Mouse (Mus musculus): ENCODE measurements around the gene Gm47289.

Gm47289 gene

DNA sequence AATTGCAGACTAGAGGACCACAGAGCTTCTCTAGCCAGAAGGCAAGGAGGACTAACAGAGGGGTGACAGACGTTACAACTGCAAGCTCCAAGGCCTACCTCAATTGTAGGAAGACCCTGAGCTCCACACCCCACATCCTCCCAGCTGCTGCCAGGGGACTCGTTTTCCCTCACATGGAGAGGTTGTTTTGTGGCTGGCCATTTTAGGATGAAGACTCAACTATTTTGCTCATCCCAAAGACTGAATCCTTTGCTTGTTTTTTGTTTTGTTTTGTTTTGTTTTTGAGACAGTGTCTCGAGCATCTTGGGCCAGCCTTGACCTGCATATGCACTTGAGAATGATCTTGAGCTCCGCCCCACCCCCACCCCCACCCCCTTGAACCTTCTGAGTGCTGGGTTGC lies at the start of gene Gm47289:
Gm47289 (plus strand) TSS at position 301 of the 400 bp plus-strand sequence.
- DNase-seq (ENCODE audit: low spot score in 2 of 2) = no peak

DNA sequence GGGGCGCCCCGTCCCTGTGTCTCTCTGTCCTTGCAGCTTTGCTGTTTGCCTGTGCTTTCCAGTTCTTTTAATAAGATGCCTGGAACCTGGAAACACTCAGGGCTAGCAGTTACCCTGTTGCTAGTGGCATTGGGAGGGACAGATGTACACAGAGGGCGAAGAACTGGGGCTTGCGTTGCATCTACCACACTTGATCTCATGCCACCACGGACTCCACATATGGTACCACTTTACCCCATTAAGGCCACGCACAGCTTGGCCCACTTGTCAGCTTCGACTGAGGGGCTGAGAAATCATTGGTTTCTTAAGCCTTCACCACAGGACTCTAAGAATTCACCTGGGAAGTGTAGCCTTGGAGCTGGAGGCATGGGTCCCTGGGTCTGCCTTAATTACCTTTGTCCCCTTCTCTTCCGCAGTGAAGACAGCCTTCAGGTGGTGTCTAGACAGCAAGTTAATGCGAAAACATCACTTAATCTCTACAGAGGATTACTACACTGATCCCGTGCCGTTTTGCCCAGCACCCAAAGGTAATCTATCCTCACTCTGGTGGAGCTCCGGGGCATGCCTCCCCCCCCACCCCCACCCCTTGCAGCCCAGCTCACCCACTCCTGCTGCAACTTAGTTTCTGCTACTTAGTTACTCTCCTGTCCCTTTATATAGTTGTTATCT lies 49.1 kb upstream of the Gm47289 start:
- no peak for DNase-seq (ENCODE audit: low spot score in 2 of 2)

DNA sequence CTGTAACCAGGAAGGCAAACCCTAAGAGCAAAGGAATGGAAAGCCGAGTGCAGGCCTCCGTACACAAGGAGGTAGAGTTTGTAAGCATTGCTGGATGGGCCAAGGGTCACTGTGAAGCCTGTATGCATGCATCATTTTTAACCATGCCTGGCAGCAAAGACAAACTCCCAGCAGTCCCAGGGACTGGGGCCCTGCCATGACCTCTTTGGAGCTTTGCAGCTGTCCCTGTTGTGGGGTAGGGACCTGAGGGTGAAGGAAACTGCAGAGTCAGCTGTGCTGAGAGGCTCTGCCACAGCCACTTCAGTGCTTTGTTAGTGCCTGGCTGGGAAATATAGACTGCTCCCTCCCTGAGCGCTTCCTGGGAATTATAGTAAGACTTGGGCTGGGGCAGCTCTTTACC lies 48.3 kb upstream of the Gm47289 start:
- no peak for DNase-seq (ENCODE audit: low spot score in 2 of 2)

DNA sequence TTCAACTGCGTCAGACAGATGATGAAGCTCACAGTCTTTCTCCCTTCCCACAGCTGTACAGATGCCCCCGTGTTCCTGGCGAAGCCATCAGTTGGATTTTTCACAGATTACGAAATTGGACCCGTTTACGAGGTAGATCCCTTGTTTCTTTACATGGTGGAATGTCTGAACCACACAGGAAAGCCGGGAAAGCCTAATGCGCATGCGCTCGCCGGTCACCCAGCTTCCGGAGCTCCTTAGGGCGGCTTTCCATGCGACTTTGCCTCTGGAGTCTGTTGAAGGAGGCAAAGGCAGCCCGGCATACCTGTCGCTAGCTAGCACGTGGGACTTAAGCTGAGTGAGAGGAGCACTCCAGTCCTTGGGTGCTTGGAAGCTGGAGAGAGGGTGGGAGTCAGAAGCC lies 44.0 kb upstream of the Gm47289 start:
- no peak for DNase-seq (ENCODE audit: low spot score in 2 of 2)

DNA sequence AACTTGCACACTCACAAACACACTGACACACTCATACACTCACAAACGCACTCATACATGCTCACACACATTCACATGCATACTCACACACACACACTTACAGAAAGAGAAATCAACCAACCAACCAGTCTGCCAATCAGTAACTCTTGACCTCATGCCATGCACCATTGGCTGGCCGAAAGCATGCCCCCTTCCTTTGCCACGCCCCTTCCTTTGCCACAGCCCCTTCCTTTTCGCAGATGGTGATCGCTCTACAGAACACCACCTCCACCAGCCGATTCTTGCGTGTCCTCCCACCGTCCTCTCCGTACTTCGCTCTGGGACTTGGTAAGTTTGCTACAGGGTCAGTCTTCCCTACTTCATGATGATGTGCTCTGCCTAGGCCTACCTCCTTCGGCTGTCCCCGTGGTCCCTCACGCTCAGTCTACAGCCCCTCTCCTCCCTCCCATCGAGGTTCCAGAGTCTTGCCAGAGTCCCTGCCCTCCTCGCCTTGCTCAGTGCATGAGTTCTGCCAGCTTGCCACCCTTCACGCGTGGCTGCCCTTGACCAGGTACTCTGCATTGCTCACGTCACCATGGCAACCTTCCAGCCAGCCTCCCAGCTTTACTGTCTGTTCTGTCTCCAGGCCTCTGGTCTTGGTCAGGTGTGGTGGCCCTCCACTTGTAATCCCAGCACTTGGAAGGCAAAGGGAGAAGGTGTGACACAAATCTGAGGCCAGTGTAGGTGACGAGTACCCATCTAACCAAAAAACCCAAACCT lies 39.4 kb upstream of the Gm47289 start:
- no peak for DNase-seq (ENCODE audit: low spot score in 2 of 2)

DNA sequence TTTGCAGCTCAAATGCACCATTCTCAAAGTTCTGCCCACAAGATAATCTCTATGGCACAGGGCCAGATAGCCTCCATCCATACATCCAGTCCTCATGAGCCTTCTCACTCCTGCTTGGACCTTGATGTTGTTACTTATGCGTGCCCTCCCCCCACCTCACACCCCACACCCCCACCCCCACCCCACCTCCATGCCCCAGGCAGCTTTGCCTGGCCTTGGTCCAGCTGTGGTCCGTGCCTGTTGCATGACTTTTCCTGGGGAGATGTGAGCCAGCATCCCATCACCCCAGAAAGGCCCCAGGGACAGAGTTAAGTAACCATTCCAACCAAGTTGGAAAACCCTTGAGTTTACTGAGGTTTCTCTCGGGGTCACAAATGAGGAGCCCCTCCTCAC lies 38.8 kb upstream of the Gm47289 start:
- no peak for DNase-seq (ENCODE audit: low spot score in 2 of 2)

DNA sequence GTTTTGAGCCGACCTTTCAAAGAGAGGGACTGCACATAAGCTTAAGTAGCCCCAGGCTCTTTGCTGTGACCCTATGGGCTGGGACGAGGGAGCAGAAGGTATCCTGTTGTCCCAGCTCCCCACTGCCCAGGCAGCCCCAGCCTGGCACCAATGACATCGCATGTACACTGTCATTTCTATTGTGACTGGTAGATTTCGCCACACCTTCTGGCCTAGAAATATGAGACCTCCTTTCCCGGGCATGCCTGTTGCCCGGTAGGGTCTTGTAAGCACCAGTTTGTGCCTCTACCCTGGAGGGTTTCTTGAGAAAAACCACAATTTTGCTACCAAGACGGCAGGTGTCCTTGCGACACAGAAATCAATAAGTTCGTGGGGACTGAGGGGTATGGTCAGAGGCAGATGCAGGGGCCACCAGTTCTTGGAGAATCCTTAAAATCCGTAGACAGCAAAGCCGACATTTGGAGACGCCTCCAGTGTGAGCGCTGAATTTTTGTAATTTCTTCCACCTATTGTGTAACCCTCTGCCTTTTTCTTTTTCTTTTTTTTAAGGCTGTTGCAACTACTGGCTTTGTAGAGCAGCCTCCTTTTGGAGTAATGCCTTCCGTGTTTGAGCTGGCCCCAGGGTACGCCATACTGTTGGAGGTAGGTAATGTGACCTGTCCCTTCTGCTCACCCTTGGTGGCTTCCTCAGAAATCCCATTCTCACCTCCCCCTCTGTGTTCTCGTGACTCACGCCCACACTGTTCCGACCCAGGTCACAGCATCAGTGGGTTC lies 36.2 kb upstream of the Gm47289 start:
- no peak for DNase-seq (ENCODE audit: low spot score in 2 of 2)

DNA sequence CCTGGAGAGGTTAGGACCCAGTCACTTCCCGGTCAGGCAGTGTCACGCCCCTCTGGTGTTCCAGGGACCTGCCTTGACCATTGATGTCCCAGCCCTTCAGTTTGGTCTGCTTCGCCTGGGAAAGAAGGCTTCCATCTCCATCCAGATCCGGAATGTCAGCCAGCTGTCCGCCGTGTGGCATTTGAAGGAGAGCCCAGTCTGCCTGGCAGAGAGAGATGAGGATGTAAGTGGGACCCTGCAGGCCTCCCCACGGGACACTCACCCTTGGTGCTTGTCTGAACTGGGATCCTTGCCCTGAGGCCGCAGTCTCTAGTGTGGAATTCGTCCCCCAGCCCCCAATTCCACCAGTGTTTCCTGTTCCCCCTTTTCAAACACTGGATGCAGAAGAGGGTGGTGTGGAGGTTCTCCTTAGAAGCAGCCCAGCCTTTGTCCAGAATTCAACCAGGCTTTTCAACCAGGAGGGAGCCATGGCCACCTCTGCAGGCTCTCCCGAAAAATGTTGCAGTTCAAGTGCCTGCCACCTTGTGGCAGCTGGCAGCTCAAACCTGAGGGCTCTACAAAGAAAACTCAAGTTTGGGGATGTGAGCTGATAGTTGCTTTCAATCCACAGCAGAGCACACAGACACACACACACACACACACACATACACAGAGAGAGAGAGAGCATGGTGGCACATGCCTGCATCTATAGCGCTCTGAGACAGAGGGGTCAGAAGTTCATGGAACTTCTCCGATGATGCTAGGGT lies 30.4 kb upstream of the Gm47289 start:
- DNase-seq (ENCODE audit: low spot score in 2 of 2) = no peak

DNA sequence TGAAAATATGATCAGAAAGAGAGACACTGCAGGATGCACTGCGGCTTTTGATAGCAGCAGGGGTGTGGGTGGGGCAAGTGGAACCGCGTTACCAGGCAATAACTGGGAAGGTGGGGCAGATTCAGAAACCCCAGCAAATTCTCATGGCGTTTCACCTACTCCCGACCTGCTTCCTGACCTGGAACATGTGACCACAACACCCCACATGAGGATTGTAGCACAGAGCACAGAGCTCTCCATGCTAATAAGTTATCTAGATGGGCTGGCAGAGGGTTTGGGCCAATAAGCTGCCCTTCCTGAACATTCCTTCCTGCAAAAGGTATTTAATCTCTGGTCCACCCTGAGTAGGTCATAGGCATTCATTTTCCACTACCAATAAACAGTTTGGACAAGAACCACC lies 28.3 kb upstream of the Gm47289 start:
- no peak for DNase-seq (ENCODE audit: low spot score in 2 of 2)

DNA sequence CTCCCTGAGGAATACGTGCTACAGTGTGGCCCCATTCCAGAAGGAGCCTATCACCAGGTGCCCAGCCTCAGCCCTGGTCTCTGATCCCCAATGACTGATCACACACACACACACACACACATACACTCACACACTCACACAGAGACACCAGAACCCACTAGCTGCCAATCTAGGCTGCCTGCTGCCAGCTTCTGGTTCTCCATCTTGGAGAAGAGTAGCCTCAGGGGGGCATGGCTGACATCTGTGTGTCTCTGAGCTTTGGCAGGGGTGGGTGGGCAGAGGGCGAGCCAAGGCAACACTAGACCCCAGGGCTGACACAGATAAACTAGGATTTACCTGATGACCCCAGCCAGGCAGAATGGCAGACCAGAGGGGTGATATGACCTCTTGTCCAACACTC lies 20.1 kb upstream of the Gm47289 start:
- no peak for DNase-seq (ENCODE audit: low spot score in 2 of 2)

DNA sequence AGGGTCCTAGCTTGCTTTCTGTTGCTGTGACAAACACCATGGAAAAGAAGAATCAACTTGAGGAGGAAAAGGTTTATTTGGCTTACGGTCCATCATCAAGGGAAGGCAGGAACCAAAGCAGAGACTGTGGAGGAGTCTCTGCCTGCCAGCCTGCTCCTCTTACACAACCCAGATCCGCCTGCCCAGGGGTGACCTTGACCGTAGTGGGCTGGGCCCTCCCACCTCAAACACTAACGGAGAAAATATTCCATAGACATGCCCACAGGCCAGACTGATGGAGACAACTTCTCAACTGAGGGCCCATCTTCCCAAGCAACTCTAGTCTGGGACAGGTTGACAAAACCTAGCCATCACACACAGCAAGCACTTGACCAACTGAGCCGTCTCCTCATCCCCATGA lies 16.9 kb upstream of the Gm47289 start:
- DNase-seq (ENCODE audit: low spot score in 2 of 2) = no peak

DNA sequence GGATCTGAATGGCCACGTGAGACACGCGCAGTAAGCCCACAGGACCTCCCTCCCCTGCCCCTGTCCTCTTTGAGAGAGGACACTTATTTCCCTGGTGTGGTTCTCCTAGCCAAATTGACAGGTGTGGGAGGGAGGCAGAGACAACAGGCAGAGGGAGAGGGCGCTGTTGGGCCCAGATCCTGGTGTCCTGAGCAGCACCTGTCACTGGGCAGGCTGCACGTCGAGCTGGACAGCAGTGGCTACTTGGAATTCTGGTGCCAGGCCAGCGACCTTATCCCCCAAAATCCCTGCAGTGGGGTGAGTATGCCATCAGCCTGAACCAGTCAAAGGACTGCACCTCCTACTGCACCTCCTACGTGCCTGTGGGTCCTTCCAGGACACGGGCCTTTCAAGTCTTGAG lies 15.6 kb upstream of the Gm47289 start:
- DNase-seq (ENCODE audit: low spot score in 2 of 2) = no peak

DNA sequence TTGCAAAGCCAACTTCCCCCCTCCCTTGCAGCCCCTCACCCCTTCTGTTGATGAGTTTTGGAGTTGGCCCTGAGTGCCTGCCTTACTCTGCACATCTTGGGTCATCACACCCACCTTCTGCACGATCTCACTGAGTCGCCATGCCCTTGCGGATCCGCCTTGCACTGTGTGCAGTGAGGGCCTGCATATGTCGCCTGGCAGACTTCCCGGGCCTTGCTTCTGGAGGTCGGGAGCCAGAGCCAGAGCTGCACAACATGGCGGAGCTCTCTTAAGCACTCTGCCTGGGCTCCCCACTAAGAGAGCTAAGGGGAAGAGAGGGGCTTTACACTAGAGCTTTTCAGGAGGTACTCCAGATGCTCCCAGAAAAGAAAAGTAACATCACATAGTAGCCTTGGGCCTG lies 14.3 kb upstream of the Gm47289 start:
- no peak for DNase-seq (ENCODE audit: low spot score in 2 of 2)

DNA sequence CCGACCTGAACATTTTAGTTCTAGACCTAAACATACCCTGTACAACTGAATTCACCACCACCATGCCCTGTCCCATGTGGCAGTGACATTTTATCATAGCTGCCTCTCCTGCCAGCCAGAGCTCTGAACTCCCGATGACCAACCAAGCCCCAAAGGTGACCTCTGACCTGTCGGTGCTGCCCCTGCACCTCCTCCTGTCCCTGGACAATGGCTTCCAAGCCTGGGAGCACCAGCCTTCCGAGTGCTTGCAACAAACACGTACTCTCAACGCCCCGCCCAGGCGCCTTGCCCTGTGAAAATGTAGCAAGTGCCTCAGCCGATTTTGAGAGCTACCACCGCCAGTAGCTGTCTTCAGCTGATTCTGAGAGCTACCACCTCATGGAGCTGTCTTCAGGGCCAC lies 13.8 kb upstream of the Gm47289 start:
- no peak for DNase-seq (ENCODE audit: low spot score in 2 of 2)

DNA sequence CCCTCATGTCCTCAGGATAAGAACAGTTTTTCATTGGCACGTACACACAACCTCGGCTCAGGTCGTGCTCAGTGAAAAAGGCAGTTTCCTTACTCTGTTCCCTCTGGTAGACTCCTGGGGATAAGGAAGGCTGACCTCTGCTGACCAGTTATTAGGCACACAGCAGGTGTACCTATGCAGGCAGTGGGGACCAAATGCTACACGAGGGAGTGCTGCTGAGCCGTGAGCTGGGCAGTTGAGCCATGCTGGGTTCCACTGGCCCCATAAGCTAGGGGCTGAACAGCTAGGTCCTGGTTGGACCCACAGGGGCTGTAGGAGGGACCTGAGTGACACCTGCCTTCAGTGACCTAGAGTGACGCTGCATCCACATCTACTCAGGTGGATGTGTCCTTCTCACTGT lies 13.3 kb upstream of the Gm47289 start:
- DNase-seq (ENCODE audit: low spot score in 2 of 2) = no peak

DNA sequence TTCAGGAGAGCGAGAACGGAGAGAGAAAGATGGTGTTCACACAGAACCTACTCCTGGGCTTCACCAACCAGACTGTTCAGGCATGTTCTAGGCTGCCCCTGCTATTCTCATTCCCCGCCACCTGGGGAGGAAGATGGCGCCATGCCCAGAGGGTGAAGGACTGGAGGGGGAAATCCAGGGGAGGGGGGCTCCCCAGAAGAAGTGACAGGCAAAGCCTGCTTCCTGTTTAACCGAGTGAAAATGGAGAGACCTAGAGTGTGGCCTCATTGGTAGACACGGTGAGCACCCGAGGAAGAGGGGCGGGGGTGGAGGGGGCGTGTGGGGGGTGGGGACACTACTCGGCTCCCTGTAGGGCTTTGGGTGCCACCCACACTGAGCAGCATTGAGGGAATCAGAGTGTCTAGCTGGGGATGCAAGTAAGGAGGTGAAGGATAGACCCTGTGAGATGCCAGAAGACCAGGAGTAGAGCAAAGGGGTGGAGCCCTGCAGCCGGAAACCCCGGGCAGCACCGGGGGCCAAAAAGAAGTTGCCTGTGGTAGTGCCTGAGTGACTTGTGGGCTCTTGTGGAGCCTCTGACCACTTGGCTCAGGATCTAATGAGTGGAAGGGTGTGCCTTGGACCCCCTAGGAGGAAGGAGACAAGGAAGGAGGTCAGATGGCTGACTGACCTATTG lies 12.7 kb upstream of the Gm47289 start:
- no peak for DNase-seq (ENCODE audit: low spot score in 2 of 2)

DNA sequence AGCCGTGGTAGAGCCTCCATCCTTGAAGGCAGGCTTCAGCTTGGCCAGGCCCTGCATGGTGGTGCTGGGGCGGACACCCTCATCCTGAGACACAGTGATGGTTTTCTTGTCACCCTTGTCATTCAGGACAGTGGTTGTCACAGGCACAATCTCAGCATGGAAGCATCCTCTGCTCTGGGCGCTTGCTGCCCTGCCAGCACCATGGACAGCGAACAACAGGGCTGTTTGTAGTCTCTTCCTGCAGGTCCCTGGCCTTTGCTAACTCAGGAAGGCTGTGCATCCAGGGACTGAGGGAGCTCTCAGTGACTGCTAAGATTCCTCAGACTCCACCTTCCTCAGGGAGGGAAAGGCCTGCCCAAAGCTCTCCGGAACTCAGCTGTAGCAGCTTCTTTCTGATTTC lies 9.4 kb upstream of the Gm47289 start:
- peak in 1 of 2 experiments; percentile 72 for DNase-seq (ENCODE audit: low spot score in 2 of 2)

DNA sequence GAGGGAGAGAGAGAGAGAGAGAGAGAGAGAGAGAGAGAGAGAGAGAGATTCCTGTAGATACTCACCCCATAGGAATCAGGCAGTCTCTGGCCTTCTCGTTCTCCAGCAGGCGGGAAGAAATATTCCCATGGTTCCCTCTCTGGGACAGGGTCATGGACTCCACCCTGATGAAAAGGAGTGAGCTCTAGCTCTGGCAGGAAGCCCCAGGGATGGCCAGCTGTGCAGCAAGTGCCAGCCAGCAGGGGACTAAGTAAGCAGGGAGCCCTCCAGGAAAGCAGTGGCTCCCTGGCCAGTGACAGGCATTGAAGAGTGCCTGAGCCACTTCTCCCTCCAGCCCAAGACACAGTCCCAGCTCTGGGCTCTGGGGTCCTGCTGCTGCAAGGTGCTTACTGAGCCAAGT lies 7.2 kb upstream of the Gm47289 start:
- DNase-seq (ENCODE audit: low spot score in 2 of 2) = no peak

DNA sequence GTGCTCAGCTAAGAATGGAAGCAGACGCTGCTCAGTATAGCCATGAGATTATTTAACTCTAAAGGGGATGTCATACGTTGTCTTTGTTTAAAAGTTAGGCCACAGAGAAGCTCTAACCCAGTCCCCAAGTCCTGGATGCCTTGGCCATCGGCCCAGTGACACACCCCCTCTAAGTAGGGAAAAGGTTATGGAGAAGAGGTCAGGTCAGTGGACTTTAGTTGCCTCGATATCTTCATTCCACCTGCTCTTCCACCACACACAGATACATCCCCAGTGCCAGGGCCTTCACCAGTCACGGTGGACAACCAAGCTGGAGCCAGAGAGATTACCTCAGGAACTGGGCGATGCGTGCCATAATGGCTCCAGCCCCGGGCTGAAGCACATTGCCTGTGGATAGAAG lies 3.5 kb upstream of the Gm47289 start:
- no peak for DNase-seq (ENCODE audit: low spot score in 2 of 2)

DNA sequence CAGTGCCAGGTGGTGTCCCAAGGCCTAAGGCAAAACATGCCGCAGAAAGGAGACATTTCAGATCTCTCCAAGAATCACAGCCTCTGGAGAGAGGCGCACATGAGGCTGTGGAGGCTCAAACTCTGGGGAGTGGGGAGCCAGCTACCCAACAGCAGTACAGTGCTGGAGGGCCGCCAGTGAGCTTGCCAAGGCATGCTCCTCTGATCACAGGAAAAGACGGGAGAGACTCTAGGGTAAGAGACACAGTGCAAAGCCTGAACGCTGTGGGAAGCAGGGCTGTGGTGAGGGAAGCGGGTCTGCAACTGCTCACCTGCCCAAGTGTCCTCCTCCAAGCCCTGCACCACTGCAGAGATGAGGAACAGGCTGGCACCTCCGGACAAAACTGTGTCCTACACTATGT lies 3.1 kb upstream of the Gm47289 start:
- no peak for DNase-seq (ENCODE audit: low spot score in 2 of 2)

Measured in urinary bladder, postnatal 4 days (tissue).